Mouse (Mus musculus) brown adipose tissue, adult 24 weeks (tissue): ENCODE measurements around the gene Gm42791. TPM values are rescaled to one million over a fixed set of nuclear protein-coding genes. Genes with fewer than 3 reads are reported as not detected.
A peak's percentile ranks its signal among the peaks of the same experiment; 100 is the strongest.

Source experiments
- H3K27ac ChIP-seq: fragments of 200-500 bp; replicated peaks from 2 replicates; pipeline ENCODE4 v1.5.1; 2012; ENCODE audit warnings: low read depth, mild to moderate bottlenecking, low read length
- H3K4me1 ChIP-seq: fragments of 200-500 bp; 2 replicates; pipeline ENCODE4 v1.6.1; 2012; ENCODE audit warnings: low read length, mixed read lengths; ENCODE audit not compliant: control insufficient read depth, insufficient read depth, insufficient read length
- H3K4me3 ChIP-seq: fragments of 200-500 bp; 2 replicates; pipeline ENCODE4 v1.5.1; 2012; ENCODE audit warnings: low read depth, mild to moderate bottlenecking, low read length, moderate library complexity; ENCODE audit not compliant: insufficient read depth
- polyA plus RNA-seq: library from polyadenylated mRNA; stranded (reverse); fragments of >200 nt; gene quantifications from 2 replicates; pipeline ENCODE4 v1.2.4, GENCODE M21; 2012; ENCODE audit not compliant: missing spikeins, insufficient read depth, insufficient read length

Gm42791 gene
- polyA plus RNA-seq, 1 experiment = not detected

DNA sequence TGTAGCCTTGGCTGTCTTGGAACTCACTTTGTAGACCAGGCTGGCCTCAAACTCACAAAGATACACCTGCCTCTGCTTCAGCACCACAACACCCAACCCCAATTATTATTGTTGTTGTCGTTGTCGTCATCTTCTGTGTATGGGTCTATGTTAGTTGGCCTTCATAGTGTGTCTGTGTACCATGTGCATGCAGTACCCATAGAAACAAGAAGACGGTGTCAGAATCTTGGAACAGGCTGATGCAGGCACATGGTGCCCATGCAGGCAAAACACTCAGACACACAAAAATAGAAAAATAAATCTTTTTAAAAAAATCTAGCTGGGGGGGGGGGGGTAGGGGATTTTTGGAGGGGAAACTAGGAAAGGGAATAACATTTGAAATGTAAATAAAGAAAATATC lies 22.2 kb upstream of the Gm42791 start:
- no peak overlapping the region for H3K27ac ChIP-seq
- H3K4me1 ChIP-seq = peaks cover 2% of the 10 kb centered on the region; the same call in 1 of the 2 replicates
- no peak overlapping the region for H3K4me3 ChIP-seq

DNA sequence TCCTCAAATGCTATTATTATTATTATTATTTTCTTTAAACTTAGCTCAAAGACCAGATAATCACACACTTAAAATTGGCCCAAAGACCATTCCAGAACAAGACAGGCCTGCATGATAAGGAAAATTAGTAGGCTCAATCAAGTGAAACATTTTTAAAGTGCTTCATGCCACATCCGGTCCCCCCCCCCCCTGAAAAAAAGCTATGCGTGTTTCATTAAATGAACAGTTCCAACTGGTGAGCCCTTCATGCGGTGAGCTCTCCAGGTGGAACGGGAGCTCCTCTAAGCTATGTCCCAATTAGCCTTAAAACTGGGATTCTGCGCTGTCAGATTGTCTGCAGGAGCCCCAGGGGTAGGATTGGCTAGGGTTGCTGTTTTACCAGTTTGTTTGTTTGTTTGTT lies 21.3 kb upstream of the Gm42791 start:
- no peak overlapping the region for H3K4me3 ChIP-seq
- no peak overlapping the region for H3K27ac ChIP-seq
- H3K4me1 ChIP-seq = peaks cover 2% of the 10 kb centered on the region; the same call in 1 of the 2 replicates

DNA sequence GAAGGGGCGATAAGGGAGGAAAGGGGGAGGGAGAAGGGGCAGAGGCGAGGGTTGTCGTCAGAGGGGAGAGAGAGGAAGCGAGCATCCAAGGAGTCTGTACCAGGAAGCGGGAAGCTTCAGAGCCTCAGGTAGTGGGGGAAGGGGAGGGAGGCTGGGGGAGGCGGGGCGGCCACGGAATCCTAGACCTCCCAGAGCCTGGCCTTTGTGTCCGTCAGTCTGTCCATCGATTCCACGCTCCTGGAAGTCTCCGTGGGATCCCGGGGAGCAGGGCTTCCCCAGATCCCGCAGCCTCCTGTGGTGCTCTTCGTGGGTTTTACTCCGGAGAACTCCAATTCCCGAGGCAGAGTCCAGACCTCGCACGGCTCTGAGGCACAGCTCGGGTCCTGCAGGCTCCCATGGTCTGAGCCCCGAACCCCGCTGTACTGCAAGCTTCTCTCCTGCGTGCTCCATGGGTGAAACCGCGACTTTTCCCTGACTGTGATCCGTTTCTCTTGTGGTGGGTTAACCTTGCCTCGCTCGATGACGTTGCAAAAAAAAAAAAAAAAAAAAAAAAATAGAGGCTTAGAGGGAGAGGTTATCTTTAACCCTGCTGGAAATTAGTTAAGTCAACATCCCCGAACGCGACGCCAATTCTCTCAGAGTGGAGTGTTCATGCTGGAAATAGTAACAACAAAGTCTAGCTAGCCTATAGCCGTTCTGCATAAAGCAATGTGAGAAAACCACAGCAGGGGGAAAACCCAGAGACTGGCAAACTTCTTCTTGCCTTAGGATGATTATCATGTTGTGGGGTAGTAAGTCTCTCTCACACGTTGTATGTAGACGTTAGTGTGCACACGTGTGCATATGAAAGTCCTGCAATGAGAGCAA lies 20.6 kb upstream of the Gm42791 start:
- Histone ChIP-seq H3K4me3 (peak overlapping the region; percentile 67), H3K27ac (no peak overlapping the region), H3K4me1 (peaks cover 2% of the 10 kb centered on the region; the same call in 1 of the 2 replicates)

DNA sequence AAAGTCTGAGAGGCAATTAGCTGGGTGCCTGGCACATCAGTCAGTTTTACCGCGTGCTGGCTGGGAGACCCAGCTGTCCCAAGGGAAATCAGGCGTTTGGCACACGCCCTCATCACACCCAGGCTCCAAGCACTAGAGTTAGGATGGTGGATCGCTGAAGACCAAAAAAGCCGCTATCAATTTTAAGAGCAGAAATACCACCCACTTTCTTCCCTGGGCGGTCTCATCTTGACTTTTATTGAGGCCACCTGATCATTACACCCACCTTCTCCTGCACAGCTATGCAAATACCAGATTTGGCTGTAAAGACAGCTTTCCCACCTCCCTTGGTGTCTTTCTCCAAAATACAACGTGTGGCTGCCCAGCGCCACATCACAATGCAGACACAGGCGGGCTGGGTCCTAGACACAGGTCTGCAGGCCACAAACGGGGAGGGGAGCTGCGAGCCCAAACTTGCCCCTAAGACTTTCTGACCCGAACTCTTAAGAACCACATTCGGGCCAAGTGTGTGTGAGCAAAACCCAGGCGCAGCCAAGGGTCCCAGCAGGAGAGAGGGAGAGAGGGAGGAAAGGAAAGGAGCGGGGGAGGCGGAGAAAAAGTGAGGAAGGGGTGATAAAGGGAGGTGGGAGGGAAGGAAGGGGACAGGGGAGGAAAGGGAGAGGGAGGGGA lies 19.8 kb upstream of the Gm42791 start:
- H3K4me3 ChIP-seq = peak overlapping the region; percentile 67
- H3K27ac ChIP-seq = no peak overlapping the region
- H3K4me1 ChIP-seq = 0 out of 2 replicates have a peak, but pooled peaks cover 2% of the 10 kb centered on the region

DNA sequence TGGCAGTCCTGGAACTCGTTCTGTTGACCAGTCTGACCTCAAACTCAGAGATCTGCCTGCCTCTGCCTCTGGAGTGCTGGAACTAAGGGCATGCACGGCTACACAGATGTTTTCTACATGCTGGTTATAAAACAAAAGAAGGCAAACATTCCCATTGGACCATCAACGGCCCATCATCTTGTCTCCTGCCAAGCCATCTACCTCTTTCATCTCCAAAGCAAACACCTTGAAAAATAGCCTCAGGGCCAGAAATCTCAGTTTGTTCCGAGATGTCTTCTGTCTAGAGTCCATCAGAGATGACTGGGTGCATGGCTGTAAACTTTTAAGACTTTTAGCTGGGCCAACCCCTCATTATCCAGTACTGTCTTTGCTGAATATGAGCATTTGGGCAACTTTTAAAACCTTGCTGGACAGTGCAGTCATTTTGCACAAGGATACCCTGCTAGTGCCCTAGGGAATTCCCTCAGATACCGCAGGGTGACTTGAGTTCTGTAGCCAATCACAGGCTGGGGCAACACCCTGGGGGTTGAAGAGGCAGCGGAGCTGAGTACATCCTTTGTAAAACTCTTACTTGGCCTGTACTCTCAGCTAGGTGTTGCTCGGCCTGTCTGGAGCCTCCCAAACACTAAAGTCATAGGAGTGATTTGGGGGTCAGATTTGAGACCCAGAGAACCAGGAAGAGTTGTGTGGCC lies 19.0 kb upstream of the Gm42791 start:
- 0 out of 2 replicates have a peak, but pooled peaks cover 2% of the 10 kb centered on the region for H3K4me1 ChIP-seq
- H3K27ac ChIP-seq = no peak overlapping the region
- H3K4me3 ChIP-seq = no peak overlapping the region

DNA sequence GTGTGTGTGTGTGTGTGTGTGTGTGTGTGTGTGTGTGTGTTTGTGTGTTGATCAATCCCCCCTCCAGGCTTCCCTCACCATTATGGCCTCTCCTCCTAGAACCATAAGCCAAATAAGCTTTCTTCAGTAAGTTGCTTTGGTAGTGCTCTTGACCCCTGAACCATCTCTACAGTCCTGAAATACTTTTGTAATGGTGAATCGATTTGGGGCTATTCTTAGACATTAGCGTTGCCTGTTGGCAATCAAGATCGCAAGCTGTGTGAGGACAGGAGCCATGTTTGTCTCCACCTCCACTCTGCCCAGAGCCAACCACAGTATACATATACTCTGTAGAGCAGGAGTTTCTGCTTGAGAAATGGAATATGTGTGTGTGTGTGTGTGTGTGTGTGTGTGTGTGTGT lies 14.2 kb upstream of the Gm42791 start:
- Histone ChIP-seq H3K27ac (no peak overlapping the region), H3K4me3 (no peak overlapping the region), H3K4me1 (0 out of 2 replicates have a peak, but pooled peaks cover 3% of the 10 kb centered on the region)

DNA sequence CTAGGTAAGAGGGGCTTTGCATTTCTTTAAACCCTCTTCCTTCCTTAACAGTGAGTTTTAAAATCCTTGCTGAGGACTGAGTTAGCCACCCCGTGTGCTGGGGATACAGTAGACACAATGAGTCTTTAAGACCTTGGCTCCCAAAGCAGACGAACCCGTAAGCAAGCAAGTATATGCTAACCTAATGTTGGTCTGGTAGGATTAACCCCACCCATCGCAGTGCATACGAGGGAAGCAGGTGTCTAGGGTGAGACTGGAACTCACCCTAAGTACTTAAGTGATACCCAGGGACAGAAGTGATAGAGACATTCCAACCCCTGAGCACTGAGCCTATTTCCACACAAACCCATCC lies 12.3 kb upstream of the Gm42791 start:
- Histone ChIP-seq H3K4me3 (peak overlapping the region; percentile 51), H3K27ac (peak overlapping the region; percentile 74)

DNA sequence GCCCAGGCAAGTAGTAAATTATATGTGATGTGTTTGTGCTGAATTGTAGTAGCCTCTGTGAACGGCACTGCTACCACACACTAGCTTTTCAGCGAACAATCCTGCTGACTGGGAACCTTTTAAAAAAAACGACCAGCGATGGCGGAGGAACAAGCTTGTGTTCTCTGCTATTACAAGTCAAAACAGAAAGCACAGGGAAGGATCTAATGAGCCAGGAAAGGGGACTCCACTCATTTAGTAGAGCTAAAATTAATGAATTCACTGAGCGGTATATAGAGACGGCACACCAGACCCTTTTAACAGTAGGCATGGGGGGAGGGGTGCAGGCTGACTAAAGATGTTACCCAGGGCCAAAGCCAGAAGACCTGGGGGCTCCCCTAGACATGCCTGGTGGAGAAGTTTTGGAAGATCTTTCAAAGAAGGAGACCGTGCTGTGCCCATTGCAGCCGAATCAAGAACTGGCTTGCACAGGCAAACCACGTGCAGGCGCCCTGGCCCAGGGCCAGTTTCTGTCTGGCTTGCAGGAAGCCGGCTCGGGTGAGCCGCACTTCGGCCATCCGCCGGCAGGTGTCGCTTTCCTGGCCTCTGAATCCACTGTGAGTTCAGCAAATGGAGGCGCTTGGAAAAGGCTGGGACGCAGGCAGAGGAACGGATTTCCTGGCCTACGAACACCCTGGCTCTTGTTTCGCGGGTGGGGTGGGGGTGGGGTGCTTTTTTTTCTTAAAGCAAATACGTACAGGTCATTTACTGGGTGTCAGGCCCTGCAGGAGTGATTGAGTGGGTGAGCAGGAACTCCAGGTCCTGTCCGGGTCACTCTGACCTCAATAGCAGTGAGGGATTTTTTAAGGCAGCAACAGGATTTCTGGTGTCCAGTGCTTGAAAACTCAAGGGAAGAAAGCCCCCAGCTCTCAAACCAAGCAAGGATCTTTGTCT lies 11.7 kb upstream of the Gm42791 start:
- Histone ChIP-seq H3K27ac (peak overlapping the region; percentile 74), H3K4me3 (peak overlapping the region; percentile 51), H3K4me1 (0 out of 2 replicates have a peak, but pooled peaks cover 3% of the 10 kb centered on the region)

More for the DNA sequence above, 12.3 kb upstream of the Gm42791 start:
- H3K4me1 ChIP-seq = 0 out of 2 replicates have a peak, but pooled peaks cover 3% of the 10 kb centered on the region

DNA sequence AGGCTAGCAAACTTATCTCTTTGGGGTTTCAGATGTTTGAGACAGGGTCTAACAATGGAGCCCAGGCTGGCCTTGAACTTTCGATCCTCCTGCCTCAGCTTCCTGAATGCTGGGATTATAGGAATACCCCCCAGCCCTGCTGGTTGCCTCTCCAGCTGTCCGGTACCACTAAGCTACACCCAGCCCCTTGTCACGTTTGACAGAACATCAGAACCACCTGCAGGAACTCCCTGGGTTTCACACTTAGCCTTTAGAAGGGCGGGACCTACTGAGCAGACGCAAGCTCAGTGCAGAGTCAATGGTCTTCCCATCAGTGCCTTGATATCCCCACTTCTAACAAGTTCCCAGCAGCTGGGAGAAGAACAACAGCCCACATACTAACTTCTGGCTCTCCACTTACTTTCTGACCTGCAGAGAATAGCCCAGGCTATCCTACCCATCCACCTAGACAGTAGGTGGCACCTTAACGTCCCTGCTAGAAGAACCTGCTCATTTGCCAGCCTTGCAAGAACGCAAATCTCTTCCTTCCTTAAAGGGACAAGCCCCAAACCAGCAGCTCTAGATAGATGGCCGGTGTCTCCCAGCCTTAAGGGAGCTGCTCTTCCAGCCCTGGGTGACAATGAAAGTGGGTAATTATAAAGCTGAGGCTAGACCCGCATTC lies 10.9 kb upstream of the Gm42791 start:
- Histone ChIP-seq H3K4me1 (0 out of 2 replicates have a peak, but pooled peaks cover 3% of the 10 kb centered on the region), H3K27ac (no peak overlapping the region), H3K4me3 (peak overlapping the region; percentile 46; the same call in 1 of the 2 replicates)

DNA sequence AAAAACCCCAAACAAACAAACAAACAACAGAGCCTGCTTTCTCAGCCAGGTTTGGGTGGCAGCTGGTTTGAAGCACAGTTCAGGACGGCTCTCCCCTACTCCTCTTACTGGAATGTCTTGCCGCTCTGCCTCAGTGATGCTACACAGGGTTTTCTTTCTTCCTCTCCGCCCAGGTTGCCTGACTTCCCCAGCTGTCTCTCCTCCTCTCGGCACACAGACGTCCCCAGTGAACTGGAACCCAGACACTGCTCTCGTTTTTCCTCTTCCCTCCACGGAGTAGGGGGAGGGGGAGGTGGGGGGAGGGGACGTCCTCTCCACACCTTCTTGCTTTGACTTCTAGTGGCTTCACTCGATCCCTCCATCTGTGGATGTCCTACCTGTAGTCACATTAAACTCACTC lies 10.1 kb upstream of the Gm42791 start:
- Histone ChIP-seq H3K27ac (no peak overlapping the region), H3K4me1 (0 out of 2 replicates have a peak, but pooled peaks cover 3% of the 10 kb centered on the region), H3K4me3 (no peak overlapping the region)

DNA sequence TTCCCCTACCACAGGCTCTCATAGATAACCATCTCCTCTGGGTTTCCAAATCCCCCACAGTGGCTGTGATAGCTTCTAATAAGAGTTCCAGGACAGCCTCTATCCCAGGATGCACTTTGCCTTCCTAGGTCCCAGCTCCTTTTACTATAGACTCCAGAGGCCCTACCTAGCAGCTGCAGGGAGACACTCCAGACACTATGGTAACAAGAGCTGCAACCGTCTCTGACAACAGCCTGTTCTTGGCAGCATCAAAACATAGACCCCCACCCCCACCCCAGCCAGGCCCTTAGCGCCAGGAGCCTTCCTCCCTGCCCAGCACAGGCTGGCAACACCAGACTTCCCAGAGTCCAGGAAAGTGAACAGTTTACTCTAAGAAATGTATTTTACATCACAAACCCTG lies 8.2 kb upstream of the Gm42791 start:
- Histone ChIP-seq H3K4me1 (0 out of 2 replicates have a peak, but pooled peaks cover 3% of the 10 kb centered on the region), H3K27ac (no peak overlapping the region), H3K4me3 (no peak overlapping the region)

DNA sequence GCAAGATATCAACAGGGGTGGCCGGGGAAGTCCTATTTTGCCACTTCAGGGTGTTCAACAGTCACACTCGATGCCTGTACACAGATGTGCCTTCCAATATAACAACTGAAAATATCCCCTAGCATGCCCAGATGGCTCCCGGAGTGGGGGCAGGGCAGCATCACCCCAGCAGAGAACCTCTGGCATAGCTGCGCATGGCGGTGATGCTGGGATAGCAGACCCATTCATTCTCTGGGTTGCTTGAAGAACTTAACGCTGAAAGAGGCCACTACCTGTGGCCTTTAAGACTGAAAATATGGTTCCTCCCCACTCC lies 7.8 kb upstream of the Gm42791 start:
- Histone ChIP-seq H3K4me1 (no peaks in the 10 kb centered on the region), H3K27ac (no peak overlapping the region), H3K4me3 (no peak overlapping the region)

DNA sequence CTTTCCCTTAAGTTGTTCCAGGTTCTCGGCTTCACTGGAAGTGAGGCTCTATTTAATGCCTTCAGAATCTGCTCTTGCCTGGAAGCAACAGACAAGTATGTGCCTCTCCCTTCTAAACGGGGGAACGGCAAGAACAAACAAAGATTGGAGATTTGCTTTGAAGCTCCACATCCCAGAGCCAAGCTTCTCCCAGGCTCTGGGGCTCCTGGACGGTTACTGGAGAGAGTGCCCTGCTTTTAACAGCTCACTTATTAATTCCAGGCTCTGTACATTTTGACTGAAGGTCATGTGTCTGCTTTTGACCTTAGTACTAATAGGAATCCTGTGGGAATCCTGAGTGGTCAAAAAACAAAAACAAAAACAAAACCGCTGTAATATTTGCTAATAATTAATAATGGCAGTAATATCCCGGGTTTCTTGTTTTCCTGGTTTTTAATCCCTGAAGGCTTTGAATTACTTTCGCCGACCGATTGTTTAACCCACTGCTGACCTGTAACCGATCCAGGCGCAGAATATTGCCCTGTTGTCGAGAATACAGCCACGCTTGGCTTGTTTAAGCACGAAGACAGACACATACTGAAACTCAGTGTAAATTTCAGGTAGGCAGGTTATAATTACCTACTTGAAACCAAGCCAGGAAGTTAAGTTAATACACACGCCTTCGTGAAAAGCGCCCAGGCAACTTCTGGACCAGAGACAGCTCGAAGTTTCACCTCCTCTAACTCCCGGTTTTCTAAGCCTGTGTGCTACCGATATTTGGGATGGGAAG lies 7.3 kb upstream of the Gm42791 start:
- Histone ChIP-seq H3K4me3 (no peak overlapping the region), H3K4me1 (no peaks in the 10 kb centered on the region), H3K27ac (peak overlapping the region; percentile 76)
